Mouse (Mus musculus) liver, postnatal 0 days (tissue): ENCODE measurements around the gene Gatb.

Experiments
- CTCF ChIP-seq: sonication (generic); IDR thresholded peaks from 2 replicates; pipeline ENCODE4 v1.5.1; 2016; ENCODE audit warnings: antibody characterized with exemption, low read depth
- EP300 ChIP-seq: IDR thresholded peaks from 2 replicates; pipeline ENCODE4 v1.6.1; 2016; ENCODE audit warnings: antibody characterized with exemption, low read depth, mild to moderate bottlenecking

DNA sequence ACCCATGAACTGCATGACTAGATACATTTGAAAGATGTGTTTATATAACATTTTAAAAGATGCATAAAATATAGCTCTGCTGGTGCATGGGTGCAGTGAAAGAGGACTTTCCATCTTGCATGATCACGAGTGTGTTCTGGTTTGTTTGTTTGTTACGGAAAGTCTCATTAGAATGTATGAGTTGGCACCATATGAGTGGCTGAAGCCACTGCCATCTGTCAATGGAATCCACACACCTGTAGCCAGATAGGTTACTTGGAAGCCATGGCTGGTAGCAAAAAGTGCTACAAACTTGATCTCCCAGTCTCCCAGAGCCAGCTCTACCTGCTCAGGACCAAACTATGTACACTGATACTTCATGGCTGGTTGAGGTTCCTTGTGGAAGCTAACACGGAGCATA, 81.6 kb downstream of the Gatb start:
- TF ChIP-seq CTCF (no peak), EP300 (no peak)
